22 mouse cellular contexts compared by ENCODE assay signal in genomic region chr2:172699654-172700053, GRCm38 (mm10).
DNase-seq lines count a peak whose midpoint lies in the region; ATAC-seq lines count a peak whose summit lies in the region.
"Had no signal": no experiment of that assay in that cellular context is flagged by ENCODE, and none has a peak within 500 bp of the region (broad histone marks: within the 10 kb centered on the region; RNA-seq: fewer than 3 reads in every experiment).

No protein-coding gene starts in this region.

- H3K4me2 ChIP-seq in intestine, embryonic 15.5 days (replicated peaks), result no peak overlapping the region
- no peak overlapping the region for H3K4me2 ChIP-seq in intestine, embryonic 16.5 days (ENCODE audit: low read depth, low read length)
- H3K4me2 ChIP-seq in stomach, embryonic 16.5 days (ENCODE audit: low read depth, low read length), result no peak overlapping the region
- H3K4me2 ChIP-seq: embryonic facial prominence, embryonic 15.5 days; forebrain, embryonic 15.5 days; heart, embryonic 12.5 days; hindbrain, embryonic 14.5 days had no signal

- no peak overlapping the region for H3K27ac ChIP-seq in intestine, embryonic 15.5 days
- H3K27ac ChIP-seq in intestine, embryonic 16.5 days (ENCODE audit: low read length), result no peak overlapping the region
- peak overlapping the region; percentile 15; the same call in 1 of the 2 replicates for H3K27ac ChIP-seq in embryonic facial prominence, embryonic 10.5 days (replicated peaks)
- H3K27ac ChIP-seq in stomach, embryonic 16.5 days (ENCODE audit: low read length), result no peak overlapping the region
- no peak overlapping the region for H3K27ac ChIP-seq in midbrain, embryonic 10.5 days (replicated peaks)
- H3K27ac ChIP-seq: embryonic facial prominence, embryonic 15.5 days; forebrain, embryonic 15.5 days; hindbrain, embryonic 10.5 days; hindbrain, embryonic 14.5 days had no signal

- no peak overlapping the region for H3K4me3 ChIP-seq in intestine, embryonic 15.5 days (replicated peaks)
- no peak overlapping the region for H3K4me3 ChIP-seq in intestine, embryonic 16.5 days (ENCODE audit: low read length)
- H3K4me3 ChIP-seq in embryonic facial prominence, embryonic 10.5 days, result no peak overlapping the region
- H3K4me3 ChIP-seq in stomach, embryonic 16.5 days (replicated peaks; ENCODE audit: low read length), result no peak overlapping the region
- no peak overlapping the region for H3K4me3 ChIP-seq in midbrain, embryonic 10.5 days
- H3K4me3 ChIP-seq: embryonic facial prominence, embryonic 15.5 days; erythroblast, embryonic 14.5 days; forebrain, embryonic 15.5 days; heart, embryonic 12.5 days; hindbrain, embryonic 10.5 days had no signal

- 70% methylated on average over 4 of the region's 4 CpGs for WGBS in intestine, embryonic 15.5 days
- 64% methylated on average over 4 of the region's 4 CpGs for WGBS in intestine, embryonic 16.5 days
- WGBS in embryonic facial prominence, embryonic 10.5 days, result 87% methylated on average over 4 of the region's 4 CpGs
- 76% methylated on average over 4 of the region's 4 CpGs for whole genome bisulfite sequencing in stomach, embryonic 16.5 days
- WGBS in midbrain, embryonic 10.5 days, result 89% methylated on average over 4 of the region's 4 CpGs

- no peaks in the 10 kb centered on the region for H3K9me3 ChIP-seq in intestine, embryonic 15.5 days
- H3K9me3 ChIP-seq in intestine, embryonic 16.5 days (ENCODE audit: control insufficient read depth, low read length), result no peaks in the 10 kb centered on the region
- no peaks in the 10 kb centered on the region for H3K9me3 ChIP-seq in embryonic facial prominence, embryonic 10.5 days
- H3K9me3 ChIP-seq in stomach, embryonic 16.5 days (replicated peaks; ENCODE audit: control insufficient read depth, low read length), result no peaks in the 10 kb centered on the region
- H3K9me3 ChIP-seq in midbrain, embryonic 10.5 days (replicated peaks), result no peaks in the 10 kb centered on the region
- H3K9me3 ChIP-seq: embryonic facial prominence, embryonic 15.5 days; forebrain, embryonic 15.5 days; heart, embryonic 12.5 days; hindbrain, embryonic 10.5 days had no signal

- no peaks in the 10 kb centered on the region for H3K36me3 ChIP-seq in intestine, embryonic 15.5 days
- H3K36me3 ChIP-seq in intestine, embryonic 16.5 days (ENCODE audit: control insufficient read depth, insufficient read depth, low read length), result no peaks in the 10 kb centered on the region
- no peaks in the 10 kb centered on the region for H3K36me3 ChIP-seq in embryonic facial prominence, embryonic 10.5 days (replicated peaks)
- H3K36me3 ChIP-seq in stomach, embryonic 16.5 days (ENCODE audit: control insufficient read depth, insufficient read depth, low read length), result no peaks in the 10 kb centered on the region
- no peaks in the 10 kb centered on the region for H3K36me3 ChIP-seq in midbrain, embryonic 10.5 days
- H3K36me3 ChIP-seq: embryonic facial prominence, embryonic 15.5 days; forebrain, embryonic 15.5 days; heart, embryonic 12.5 days; hindbrain, embryonic 10.5 days had no signal

- H3K9ac ChIP-seq in intestine, embryonic 15.5 days, result no peak overlapping the region
- H3K9ac ChIP-seq in intestine, embryonic 16.5 days (ENCODE audit: low read depth, low read length), result no peak overlapping the region
- no peak overlapping the region for H3K9ac ChIP-seq in stomach, embryonic 16.5 days (ENCODE audit: low read length)
- H3K9ac ChIP-seq: embryonic facial prominence, embryonic 15.5 days; forebrain, embryonic 15.5 days; heart, embryonic 12.5 days; hindbrain, embryonic 14.5 days had no signal

- no peaks in the 10 kb centered on the region for H3K27me3 ChIP-seq in intestine, embryonic 15.5 days (replicated peaks)
- no peaks in the 10 kb centered on the region for H3K27me3 ChIP-seq in intestine, embryonic 16.5 days (replicated peaks; ENCODE audit: control insufficient read depth, insufficient read depth, low read length)
- H3K27me3 ChIP-seq in embryonic facial prominence, embryonic 10.5 days (replicated peaks; ENCODE audit: low read depth, poor library complexity, severe bottlenecking), result peaks cover 7% of the 10 kb centered on the region
- H3K27me3 ChIP-seq in stomach, embryonic 16.5 days (ENCODE audit: control insufficient read depth, insufficient read depth, low read length), result no peaks in the 10 kb centered on the region
- 0 out of 2 replicates have a peak, but pooled peaks cover 5% of the 10 kb centered on the region for H3K27me3 ChIP-seq in midbrain, embryonic 10.5 days (ENCODE audit: low read depth, poor library complexity, severe bottlenecking)
- H3K27me3 ChIP-seq: embryonic facial prominence, embryonic 15.5 days; forebrain, embryonic 15.5 days; heart, embryonic 12.5 days; Patski had no signal

- peak; percentile 55; the same call in 1 of the 2 replicates for ATAC-seq in intestine, embryonic 15.5 days
- no peak for ATAC-seq in intestine, embryonic 16.5 days
- peak; percentile 56; the same call in 1 of the 2 replicates for ATAC-seq in stomach, embryonic 16.5 days (ENCODE audit: insufficient read depth, low FRiP score)
- ATAC-seq: intestine, postnatal 0 days; Patski had no signal

- H3K4me1 ChIP-seq in intestine, embryonic 15.5 days (replicated peaks), result no peaks in the 10 kb centered on the region
- no peaks in the 10 kb centered on the region for H3K4me1 ChIP-seq in intestine, embryonic 16.5 days (ENCODE audit: control insufficient read depth, insufficient read depth, low read length)
- H3K4me1 ChIP-seq in embryonic facial prominence, embryonic 10.5 days, result peaks cover 29% of the 10 kb centered on the region
- H3K4me1 ChIP-seq in stomach, embryonic 16.5 days (ENCODE audit: control insufficient read depth, insufficient read depth, low read length), result no peaks in the 10 kb centered on the region
- peaks cover 5% of the 10 kb centered on the region for H3K4me1 ChIP-seq in midbrain, embryonic 10.5 days
- H3K4me1 ChIP-seq: embryonic facial prominence, embryonic 15.5 days; forebrain, embryonic 15.5 days; heart, embryonic 12.5 days had no signal

- peak; percentile 11 for DNase-seq in ES-CJ7 (ENCODE audit: low read depth, low spot score)
- DNase-seq in embryonic facial prominence, embryonic 10.5 days (ENCODE audit: low spot score), result no peak
- no peak for DNase-seq in midbrain, embryonic 10.5 days (ENCODE audit: low spot score)
- DNase-seq in adrenal gland, postnatal 25 days, result no peak
- no peak for DNase-seq in thymus, postnatal 25 days
- DNase-seq: adrenal gland, adult 8-10 months; cerebellum, adult 18-20 months; cerebellum, adult 9-11 months; cerebellum, postnatal 36 days; gastrocnemius, postnatal 36 days; heart, adult 11 months had no signal
